Mouse (Mus musculus): ENCODE measurements around the gene Sergef. TPM values are rescaled to one million over a fixed set of nuclear protein-coding genes. Genes with fewer than 3 reads are reported as not detected.
A peak's percentile ranks its signal among the peaks of the same experiment; 100 is the strongest.
"Not testable (repeated sequence)": the region's sequence is repeated elsewhere in the genome, so short reads cannot be mapped to it uniquely, and the experiment has no call there.

Gene Sergef
- polyA plus RNA-seq (2015; fragmentation: Nextera tagmentation; extraction: Ambion mirVana): 15.5 and 17.2 TPM in 2 replicates

GRCm38 (mm10) chr7:46639692-46640031 lies at the start of gene Sergef:
Gene Sergef, minus strand, starts transcription at chr7:46639807.
- DNase-seq (ENCODE audit: low spot score): peak; percentile 92
- Histone ChIP-seq H3K4me1 (replicated peaks; ENCODE audit: insufficient read depth, low read length) (peaks cover 3% of the 10 kb centered on the region; the same call in 1 of the 2 replicates), H3K4me3 (replicated peaks; ENCODE audit: low read depth, low read length) (peak within 1 kb of the TSS; percentile 76), H3K9ac (ENCODE audit: low read depth, low read length) (peak within 1 kb of the TSS; percentile 69), H3K27me3 (ENCODE audit: insufficient read depth, low read length) (no peaks in the 10 kb centered on the region), H3K36me3 (ENCODE audit: insufficient read depth, low read length) (no peaks in the 10 kb centered on the region), H3K4me2 (ENCODE audit: low read length) (peak within 1 kb of the TSS; percentile 97), H3K27ac (peak within 1 kb of the TSS; percentile 67), H3K9me3 (replicated peaks; ENCODE audit: low read length) (no peaks in the 10 kb centered on the region)
- WGBS: under 1% methylated on average over 30 of the region's 30 CpGs
- TF ChIP-seq CTCF (IDR thresholded peaks at IDR 0.05; ENCODE audit: low read depth): no peak
- ATAC-seq (replicated peaks; ENCODE audit: low FRiP score, low read depth): peak; percentile 94

GRCm38 (mm10) chr7:46686827-46687226 lies 47.2 kb upstream of the Sergef start:
- ATAC-seq (replicated peaks; ENCODE audit: low FRiP score, low read depth): no peak
- TF ChIP-seq CTCF (IDR thresholded peaks at IDR 0.05; ENCODE audit: low read depth): no peak
- Histone ChIP-seq H3K27me3 (ENCODE audit: insufficient read depth, low read length) (no peaks in the 10 kb centered on the region), H3K4me3 (replicated peaks; ENCODE audit: low read depth, low read length) (no peak overlapping the region), H3K4me2 (ENCODE audit: low read length) (no peak overlapping the region), H3K9ac (ENCODE audit: low read depth, low read length) (no peak overlapping the region), H3K27ac (no peak overlapping the region), H3K9me3 (replicated peaks; ENCODE audit: low read length) (no peaks in the 10 kb centered on the region), H3K36me3 (ENCODE audit: insufficient read depth, low read length) (peaks cover 26% of the 10 kb centered on the region), H3K4me1 (replicated peaks; ENCODE audit: insufficient read depth, low read length) (no peaks in the 10 kb centered on the region)
- WGBS: 91% methylated on average over 5 of the region's 5 CpGs
- no peak for DNase-seq (ENCODE audit: low spot score)

- no peaks in the 10 kb centered on the region for H3K9me3 ChIP-seq (replicated peaks; ENCODE audit: low read length)
- H3K27ac ChIP-seq: no peak overlapping the region
- H3K9ac ChIP-seq (ENCODE audit: low read depth, low read length): no peak overlapping the region
- no peak for TF ChIP-seq CTCF (IDR thresholded peaks at IDR 0.05; ENCODE audit: low read depth)
- no peak for DNase-seq (ENCODE audit: low spot score)
- no peak overlapping the region for H3K4me2 ChIP-seq (ENCODE audit: low read length)
- no peaks in the 10 kb centered on the region for H3K36me3 ChIP-seq (ENCODE audit: insufficient read depth, low read length)
- H3K4me1 ChIP-seq (replicated peaks; ENCODE audit: insufficient read depth, low read length): no peaks in the 10 kb centered on the region
- H3K27me3 ChIP-seq (ENCODE audit: insufficient read depth, low read length): no peaks in the 10 kb centered on the region
- ATAC-seq (replicated peaks; ENCODE audit: low FRiP score, low read depth): no peak
- H3K4me3 ChIP-seq (replicated peaks; ENCODE audit: low read depth, low read length): no peak overlapping the region
Measured at GRCm38 (mm10) chr7:46680732-46681131, 41.1 kb upstream of the Sergef start.

- H3K4me1 ChIP-seq (replicated peaks; ENCODE audit: insufficient read depth, low read length); H3K4me2 ChIP-seq (ENCODE audit: low read length); H3K9me3 ChIP-seq (replicated peaks; ENCODE audit: low read length); H3K9ac ChIP-seq (ENCODE audit: low read depth, low read length); H3K27ac ChIP-seq; DNase-seq (ENCODE audit: low spot score); H3K4me3 ChIP-seq (replicated peaks; ENCODE audit: low read depth, low read length); ATAC-seq (replicated peaks; ENCODE audit: low FRiP score, low read depth); H3K27me3 ChIP-seq (ENCODE audit: insufficient read depth, low read length); H3K36me3 ChIP-seq (ENCODE audit: insufficient read depth, low read length): not testable (repeated sequence)
- WGBS: 68% methylated on average over 7 of the region's 7 CpGs
Measured at GRCm38 (mm10) chr7:46679044-46679443, 39.4 kb upstream of the Sergef start.

- no peaks in the 10 kb centered on the region for H3K9me3 ChIP-seq (replicated peaks; ENCODE audit: low read length)
- H3K4me2 ChIP-seq (ENCODE audit: low read length): no peak overlapping the region
- H3K4me3 ChIP-seq (replicated peaks; ENCODE audit: low read depth, low read length): no peak overlapping the region
- DNase-seq (ENCODE audit: low spot score) (no peak), ATAC-seq (replicated peaks; ENCODE audit: low FRiP score, low read depth) (no peak)
- H3K27ac ChIP-seq: no peak overlapping the region
- no peak for TF ChIP-seq CTCF (IDR thresholded peaks at IDR 0.05; ENCODE audit: low read depth)
- no peaks in the 10 kb centered on the region for H3K27me3 ChIP-seq (ENCODE audit: insufficient read depth, low read length)
- WGBS: 82% methylated on average over 3 of the region's 3 CpGs
- no peak overlapping the region for H3K9ac ChIP-seq (ENCODE audit: low read depth, low read length)
- H3K36me3 ChIP-seq (ENCODE audit: insufficient read depth, low read length): no peaks in the 10 kb centered on the region
- no peaks in the 10 kb centered on the region for H3K4me1 ChIP-seq (replicated peaks; ENCODE audit: insufficient read depth, low read length)
Measured at GRCm38 (mm10) chr7:46678417-46678816, 38.8 kb upstream of the Sergef start.

- Histone ChIP-seq H3K27me3 (ENCODE audit: insufficient read depth, low read length) (no peaks in the 10 kb centered on the region), H3K9me3 (replicated peaks; ENCODE audit: low read length) (no peaks in the 10 kb centered on the region), H3K4me1 (replicated peaks; ENCODE audit: insufficient read depth, low read length) (no peaks in the 10 kb centered on the region), H3K27ac (no peak overlapping the region), H3K4me2 (ENCODE audit: low read length) (no peak overlapping the region), H3K4me3 (replicated peaks; ENCODE audit: low read depth, low read length) (no peak overlapping the region), H3K36me3 (ENCODE audit: insufficient read depth, low read length) (no peaks in the 10 kb centered on the region), H3K9ac (ENCODE audit: low read depth, low read length) (no peak overlapping the region)
- no peak for TF ChIP-seq CTCF (IDR thresholded peaks at IDR 0.05; ENCODE audit: low read depth)
- DNase-seq (ENCODE audit: low spot score) (peak; percentile 50), ATAC-seq (replicated peaks; ENCODE audit: low FRiP score, low read depth) (no peak)
- WGBS: 36% methylated on average over 5 of the region's 5 CpGs
Measured at GRCm38 (mm10) chr7:46676808-46677360, 37.3 kb upstream of the Sergef start.

- H3K4me1 ChIP-seq (replicated peaks; ENCODE audit: insufficient read depth, low read length): no peaks in the 10 kb centered on the region
- no peaks in the 10 kb centered on the region for H3K36me3 ChIP-seq (ENCODE audit: insufficient read depth, low read length)
- DNase-seq (ENCODE audit: low spot score) (no peak), ATAC-seq (replicated peaks; ENCODE audit: low FRiP score, low read depth) (no peak)
- H3K4me2 ChIP-seq (ENCODE audit: low read length): no peak overlapping the region
- H3K9me3 ChIP-seq (replicated peaks; ENCODE audit: low read length): no peaks in the 10 kb centered on the region
- no peak overlapping the region for H3K4me3 ChIP-seq (replicated peaks; ENCODE audit: low read depth, low read length)
- no peak overlapping the region for H3K9ac ChIP-seq (ENCODE audit: low read depth, low read length)
- H3K27ac ChIP-seq: no peak overlapping the region
- no peaks in the 10 kb centered on the region for H3K27me3 ChIP-seq (ENCODE audit: insufficient read depth, low read length)
- no peak for TF ChIP-seq CTCF (IDR thresholded peaks at IDR 0.05; ENCODE audit: low read depth)
- 85% methylated on average over 8 of the region's 8 CpGs for WGBS
Measured at GRCm38 (mm10) chr7:46675886-46676285, 36.3 kb upstream of the Sergef start.
